Mouse (Mus musculus): Measurements from ENCODE around the gene Gm17387.

The Gm17387 gene

DNA sequence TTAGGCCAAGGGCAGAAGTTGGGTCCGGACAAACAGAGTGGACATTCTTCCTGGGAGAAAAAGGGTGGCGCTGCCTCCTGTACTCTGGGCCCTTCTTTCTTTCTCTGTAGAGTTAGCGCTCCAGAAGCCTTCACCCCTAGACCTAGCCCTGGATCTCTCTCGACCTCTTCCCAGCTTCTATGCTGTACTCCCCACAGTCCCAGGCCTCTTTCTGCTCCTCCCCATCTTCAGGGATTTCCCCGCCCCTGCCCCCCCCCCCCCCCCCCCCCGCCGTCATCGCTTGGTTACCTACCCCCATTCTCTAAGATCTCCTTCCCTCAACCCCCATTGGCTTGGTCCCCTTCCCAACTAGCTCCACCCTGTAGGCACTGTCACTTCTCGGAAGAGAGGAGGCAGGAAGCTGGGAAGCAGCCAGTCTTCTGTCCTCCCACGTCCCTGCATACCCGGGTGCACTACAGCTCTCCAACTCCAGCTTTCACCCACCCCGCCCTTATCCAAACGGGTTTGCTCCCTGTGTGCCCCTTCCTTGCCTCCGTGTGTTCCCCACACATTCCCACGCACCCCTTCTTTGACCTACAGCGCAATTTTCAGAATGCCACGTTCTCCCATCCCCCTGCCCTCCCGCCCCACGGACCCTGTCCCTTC is 18.8 kb downstream of the Gm17387 start:
- peak; percentile 63 for DNase-seq (ENCODE audit: extremely low read depth, low read depth)

DNA sequence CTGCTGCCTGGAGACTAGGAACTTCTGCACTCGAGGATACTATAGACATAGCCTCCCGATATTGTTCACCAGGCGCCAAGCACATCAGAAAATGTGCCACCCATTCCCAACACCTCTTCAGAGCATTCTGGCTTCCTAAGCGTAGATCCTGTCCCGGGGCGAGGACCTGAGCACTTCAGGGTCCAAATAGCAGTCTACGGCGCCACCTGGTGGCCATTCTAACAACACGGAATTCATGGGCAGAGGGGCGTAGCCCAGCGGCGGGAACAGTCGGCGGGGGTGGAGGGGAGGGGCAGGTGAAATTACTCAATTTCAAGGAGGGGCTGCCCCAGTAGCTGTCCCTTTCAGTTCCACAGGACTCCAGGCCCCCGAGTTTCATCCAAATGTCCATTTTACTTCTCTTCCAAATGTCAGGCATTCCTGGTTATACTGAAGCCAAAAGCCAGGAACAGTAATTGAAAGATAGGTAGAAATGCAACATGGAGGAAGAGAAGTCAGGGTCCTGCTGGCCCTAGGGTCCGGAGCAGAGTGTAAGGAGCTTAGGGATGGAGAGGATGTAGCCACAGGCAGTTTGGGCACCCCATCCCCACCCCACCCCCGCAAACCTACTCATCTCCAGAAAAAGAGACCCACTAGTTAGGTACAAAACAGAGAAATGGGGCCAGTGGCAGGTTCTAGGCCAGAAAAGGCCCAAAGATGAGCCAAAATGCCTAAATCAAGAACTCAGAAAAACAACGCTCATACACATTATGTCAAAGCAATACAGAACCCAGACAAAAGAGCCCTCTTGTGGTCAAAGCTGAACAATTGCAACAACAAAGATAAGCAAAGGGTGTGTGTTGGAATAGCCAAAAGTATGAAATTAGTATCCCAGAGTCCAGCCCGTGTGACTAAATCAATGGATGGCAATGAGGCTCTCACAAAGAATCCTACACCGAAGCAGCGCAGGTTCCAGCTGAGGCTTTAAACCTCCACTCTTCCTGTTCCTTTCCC is 19.6 kb downstream of the Gm17387 start:
- DNase-seq (ENCODE audit: extremely low read depth, low read depth), result peak; percentile 76

DNA sequence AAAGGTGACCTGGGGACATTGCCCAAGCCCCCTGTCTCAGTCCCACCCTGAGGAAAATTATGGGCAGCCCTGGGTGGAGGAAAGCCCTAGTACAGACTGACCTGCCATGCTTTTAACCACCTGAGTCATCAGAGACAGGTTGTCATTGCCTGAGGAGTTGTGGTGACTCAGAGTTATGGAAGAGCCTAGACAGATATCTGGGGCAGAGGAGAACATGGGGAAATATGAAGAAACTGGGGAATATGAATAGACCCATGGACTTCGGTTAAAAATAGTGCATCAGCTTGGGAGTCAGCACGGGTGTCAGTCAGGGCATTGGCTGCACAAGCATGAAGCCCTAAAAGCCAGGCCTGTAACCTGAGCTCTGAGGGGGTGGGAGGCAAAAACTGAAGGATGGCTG is 20.4 kb downstream of the Gm17387 start:
- DNase-seq (ENCODE audit: extremely low read depth, low read depth), result no peak

DNA sequence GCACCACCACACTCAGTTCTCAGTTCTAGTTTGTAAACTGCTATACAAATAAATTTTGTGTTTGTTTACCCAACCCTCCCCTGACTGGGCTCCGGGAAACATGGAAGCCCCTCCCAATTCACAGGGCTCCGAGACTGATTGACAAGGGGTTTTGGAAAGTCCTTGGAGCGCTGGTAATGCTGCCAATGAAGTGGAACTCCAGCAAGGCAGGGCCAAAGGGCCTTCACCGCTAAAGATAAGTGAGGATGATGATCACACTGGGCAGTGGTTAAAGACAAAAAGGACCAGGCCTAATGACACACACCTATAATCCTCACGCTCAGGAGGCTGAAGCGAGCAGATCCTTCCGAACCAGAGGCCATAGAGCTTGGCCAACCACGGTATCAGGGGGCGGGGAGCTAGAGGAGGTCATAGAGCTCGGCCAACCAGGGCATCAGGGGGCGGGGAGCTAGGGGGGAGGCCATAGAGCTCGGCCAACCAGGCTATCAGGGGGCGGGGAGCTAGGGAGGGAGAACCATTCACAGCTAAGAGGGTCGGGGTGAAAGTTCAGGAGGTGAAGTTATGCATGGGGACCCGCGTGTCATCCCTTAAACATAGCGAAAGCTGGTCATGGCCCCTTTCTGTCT is 22.2 kb downstream of the Gm17387 start:
- no peak for DNase-seq (ENCODE audit: extremely low read depth, low read depth)

DNA sequence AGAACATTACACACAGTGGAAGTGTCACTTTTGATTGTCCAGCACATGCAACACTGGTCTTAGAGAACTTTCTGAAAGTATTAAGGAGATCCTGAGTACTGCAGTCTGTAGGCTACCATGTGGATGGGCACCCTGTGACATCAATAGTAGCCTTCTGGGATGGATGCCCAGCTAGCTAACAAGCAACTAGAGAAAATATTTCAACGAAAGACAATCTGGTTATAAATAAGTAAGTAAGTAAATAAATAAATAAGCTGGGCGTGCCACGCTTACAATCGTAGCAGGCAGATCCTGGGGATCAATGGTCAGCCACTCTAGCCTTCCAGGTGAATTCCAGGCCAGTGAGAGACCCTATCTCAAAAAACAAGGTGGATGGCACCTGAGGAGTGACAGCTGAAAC is 23.1 kb downstream of the Gm17387 start:
- no peak for DNase-seq (ENCODE audit: extremely low read depth, low read depth)

DNA sequence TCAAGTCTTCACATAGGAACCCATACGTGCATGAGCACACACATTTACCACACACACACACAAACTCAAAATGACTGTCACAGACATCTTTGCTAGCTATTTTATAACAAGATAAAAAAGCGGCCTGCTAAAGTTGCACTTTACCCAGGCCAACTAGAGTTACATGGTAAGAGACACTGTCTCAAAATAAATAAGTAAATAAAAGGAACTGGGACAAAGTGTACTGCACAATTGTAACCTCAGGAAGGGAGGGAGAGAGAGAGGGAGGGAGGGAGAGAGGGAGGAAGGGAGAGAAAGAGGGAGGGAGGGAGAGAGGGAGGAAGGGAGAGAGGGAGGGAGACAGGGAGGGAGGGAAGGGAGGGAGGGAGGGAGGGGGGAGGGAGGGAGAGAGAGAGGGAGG is 23.5 kb downstream of the Gm17387 start:
- no peak for DNase-seq (ENCODE audit: extremely low read depth, low read depth)

DNA sequence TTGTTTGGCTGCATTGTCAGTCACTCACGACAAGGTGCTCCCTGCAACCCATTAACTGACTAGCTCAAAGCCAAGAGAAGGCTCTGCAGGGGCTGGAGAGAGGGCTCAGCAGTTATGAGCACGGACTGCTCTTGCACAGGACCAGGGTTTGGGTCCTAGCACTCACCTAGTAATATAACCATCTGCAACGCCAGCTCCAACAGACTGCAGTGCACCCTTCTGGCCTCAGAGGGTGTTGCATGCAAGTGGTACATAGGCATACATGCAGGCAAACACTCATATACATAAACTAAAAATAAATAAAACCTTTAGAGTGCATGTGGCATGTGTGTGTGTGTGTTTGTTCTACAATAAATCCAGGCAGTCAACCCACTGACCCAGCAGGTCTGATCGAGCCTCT is 26.9 kb downstream of the Gm17387 start:
- DNase-seq (ENCODE audit: extremely low read depth, low read depth), result no peak

DNA sequence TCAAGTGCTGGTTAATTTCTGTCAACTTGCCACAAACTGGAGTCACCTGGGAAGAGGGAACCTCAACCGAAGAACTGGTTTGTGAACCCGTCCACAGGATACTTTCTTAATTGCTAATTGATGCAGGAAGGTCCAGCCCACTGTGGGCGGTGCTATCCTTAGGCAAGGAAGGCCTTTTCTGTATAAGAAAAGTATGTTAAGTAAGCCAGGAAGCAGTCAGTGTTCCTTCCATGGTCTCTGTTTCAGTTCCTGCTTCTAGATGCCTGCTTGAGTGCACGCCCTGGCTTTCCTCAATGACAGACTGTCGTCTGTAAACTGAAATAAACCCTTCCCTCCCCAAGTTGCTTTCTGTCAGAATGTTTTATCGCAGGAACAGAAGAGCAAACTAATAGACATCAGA is 28.0 kb downstream of the Gm17387 start:
- no peak for DNase-seq (ENCODE audit: extremely low read depth, low read depth)

DNA sequence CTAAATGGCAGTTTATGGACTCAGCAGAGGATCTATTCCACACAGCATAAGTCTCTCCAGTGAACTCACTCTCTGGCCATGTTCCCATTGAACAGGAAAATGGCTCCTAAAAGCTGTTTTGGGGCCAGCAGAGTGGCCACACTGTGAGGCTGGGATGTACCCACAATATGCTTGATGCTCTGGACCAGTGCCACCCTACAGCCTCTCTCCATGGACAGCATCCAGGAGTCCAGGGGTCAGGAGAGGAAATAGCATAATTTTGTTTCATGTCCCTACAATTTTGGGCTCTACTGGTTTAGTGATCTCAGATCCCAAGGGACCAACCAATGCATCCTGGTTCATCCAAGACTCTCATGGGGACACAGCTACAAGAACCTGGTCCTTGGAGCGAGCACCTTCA is 28.6 kb downstream of the Gm17387 start:
- DNase-seq (ENCODE audit: extremely low read depth, low read depth), result no peak

DNA sequence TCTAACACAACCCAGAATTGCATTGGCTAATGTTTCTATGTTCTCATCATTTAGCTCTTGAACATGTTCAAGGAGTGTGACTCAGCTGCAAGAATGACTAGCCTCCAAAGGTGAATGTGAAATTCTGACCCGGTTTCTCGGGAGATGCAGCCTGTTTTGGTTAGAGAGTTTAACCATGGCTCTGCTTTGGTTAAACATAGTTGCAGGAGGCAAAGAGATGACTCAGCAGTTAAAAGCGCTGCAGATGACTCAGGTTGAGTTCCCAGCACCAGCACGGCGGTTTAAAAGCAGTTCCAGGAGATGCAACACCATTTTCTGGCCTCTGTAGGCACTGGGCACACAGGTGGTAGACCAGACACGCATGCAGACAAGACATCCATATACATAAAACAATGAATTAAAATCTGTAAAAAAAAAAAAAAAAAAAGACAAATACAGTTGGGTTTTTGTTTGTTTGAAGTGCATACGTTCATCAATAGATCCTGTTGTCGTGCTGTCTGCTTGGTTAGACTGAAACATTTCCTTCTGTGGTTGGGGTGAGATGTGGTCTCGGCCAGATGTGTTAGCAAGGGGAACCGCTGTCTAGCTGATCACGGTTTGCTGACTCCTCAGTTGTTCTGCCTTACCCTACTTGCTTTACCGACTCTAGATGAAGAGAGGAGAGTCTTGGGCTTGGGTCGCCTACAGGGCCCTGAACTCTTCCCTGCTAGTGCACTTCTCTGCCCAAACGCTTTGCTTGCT is 29.8 kb downstream of the Gm17387 start:
- DNase-seq (ENCODE audit: extremely low read depth, low read depth), result no peak

DNA sequence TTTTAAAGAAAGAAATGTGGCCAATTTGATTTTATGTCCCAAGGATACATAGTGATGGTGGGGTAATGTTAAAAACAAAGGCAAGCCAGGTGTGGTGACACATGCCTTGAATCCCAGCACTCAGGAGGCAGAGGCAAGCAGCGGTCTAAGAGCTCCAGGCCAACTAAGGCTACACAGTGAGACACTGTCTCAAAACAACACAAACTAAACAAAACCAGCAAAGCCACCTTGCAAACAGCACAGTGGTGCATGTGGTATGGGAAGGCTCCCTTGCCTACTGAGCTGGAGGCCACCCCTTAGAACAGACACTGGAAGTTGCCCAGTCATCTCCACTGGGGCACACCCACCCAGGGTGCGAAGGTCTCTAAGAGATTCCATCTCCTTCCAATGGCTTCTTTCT is 31.0 kb downstream of the Gm17387 start:
- DNase-seq (ENCODE audit: extremely low read depth, low read depth), result no peak

DNA sequence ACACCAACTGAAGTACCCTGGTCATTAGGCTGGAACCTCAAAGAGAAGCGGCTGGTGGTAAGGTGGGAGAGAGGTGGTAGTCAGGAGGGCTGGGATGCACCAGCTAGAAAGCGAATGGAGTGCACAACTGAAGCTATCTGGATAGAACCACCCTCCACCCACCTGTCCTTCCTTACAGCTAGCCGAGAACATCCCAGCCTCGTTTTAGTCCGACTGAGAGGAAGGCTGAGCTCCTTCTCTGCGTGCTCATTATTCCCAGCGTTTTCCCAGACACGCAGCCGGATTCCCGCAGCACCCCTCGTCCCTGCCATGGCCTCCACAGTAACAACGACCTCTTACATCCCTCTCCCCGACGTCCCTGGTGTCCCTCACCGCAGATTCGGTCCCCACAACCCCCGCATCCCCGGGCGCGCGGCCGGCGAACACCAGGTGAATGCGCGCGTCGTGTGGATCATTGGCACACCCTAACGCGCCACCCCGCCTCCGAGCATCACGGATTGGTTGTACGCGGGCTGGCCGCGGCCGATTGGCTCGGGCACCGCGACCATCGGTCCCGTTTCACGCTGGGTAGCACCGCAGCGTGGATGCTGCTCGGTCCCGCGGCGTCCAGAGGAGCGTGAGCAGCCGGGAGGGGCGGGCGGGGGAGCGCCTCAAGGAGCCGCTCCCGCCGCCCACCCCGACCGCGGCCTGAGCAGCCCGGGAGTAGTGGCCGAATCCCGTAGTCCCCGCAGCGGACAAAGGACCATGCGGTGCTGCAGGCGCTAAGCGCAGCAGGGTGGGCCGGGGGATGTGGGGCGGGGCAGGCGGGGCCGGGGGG is 31.7 kb downstream of the Gm17387 start, which contains the start of gene B4galnt4:
B4galnt4 (plus strand) TSS at position 679 of the 817 bp plus-strand sequence.
- no peak for DNase-seq (ENCODE audit: extremely low read depth, low read depth)

DNA sequence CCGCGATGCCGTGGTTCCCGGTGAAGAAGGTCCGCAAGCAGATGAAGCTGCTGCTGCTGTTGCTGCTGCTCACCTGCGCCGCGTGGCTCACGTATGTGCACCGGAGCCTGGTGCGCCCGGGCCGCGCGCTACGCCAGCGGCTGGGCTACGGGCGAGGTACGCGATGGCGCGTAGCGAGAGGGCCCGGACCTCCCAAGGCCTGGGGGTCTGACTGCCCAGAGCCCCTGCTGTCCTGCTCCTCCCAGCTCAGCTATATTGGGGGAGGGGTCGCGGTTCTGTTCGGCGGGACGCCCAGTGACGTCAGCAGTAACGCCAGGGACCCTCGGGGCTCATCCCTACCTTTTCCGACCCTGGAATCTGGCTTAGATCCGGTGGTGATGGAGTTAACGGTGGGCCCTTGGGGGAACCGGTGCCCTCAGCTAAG is 32.4 kb downstream of the Gm17387 start:
- DNase-seq (ENCODE audit: extremely low read depth, low read depth), result no peak

DNA sequence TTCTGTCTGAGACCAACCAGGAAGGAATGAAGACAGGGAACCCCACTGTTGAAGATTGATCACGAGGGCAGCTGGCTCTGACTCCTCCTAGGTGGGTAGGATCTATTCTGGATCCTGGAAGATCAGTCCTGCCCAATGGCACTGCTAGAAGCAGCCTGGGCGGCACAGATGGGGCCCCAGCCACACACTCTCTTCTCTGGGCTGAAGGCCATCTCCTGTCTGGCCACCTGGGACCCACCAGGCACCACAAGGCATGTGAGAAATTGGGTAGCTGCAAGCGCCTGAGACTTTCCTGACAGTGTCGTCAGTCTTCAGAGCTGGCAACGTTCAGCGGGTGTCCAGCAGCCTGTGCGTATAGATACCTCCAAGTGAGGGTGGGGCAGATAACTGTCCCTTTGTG is 33.6 kb downstream of the Gm17387 start:
- DNase-seq (ENCODE audit: extremely low read depth, low read depth), result no peak

DNA sequence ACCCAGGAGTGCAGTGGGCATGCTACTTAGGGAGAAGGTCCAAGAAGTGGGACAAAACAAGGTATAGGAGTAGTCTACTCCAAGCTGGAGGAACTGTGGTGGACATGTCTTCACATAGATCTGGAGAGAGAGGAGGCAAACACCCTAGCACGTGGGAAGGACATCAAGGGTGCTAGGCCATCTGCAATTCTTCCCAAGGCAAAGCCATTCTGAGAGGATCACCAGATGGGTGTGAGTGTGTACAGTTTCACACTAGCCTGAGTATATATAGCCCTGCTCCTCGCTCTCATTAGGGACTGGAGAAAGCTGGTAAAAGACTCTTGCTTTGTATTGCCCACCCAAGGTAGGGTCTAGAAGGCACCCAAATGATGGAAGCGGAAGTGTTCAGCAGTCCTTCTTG is 34.4 kb downstream of the Gm17387 start:
- no peak for DNase-seq (ENCODE audit: extremely low read depth, low read depth)

DNA sequence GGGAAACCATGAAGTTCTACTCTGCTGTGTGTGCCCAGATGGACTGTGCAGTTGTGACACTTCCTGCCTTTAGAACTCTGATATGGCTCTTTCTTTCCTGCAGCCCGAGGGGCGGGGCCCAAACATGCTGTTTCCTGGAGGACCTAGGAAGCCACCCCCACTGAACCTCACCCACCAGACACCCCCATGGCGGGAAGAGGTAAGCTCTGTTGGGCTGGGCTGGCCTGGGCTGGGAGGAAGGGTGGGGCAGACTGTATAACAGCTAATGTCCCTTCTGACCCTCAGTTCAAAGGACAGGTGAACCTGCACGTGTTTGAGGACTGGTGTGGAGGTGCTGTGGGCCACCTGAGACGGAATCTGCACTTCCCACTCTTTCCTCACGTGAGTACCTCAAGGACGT is 35.2 kb downstream of the Gm17387 start:
- DNase-seq (ENCODE audit: extremely low read depth, low read depth), result no peak

DNA sequence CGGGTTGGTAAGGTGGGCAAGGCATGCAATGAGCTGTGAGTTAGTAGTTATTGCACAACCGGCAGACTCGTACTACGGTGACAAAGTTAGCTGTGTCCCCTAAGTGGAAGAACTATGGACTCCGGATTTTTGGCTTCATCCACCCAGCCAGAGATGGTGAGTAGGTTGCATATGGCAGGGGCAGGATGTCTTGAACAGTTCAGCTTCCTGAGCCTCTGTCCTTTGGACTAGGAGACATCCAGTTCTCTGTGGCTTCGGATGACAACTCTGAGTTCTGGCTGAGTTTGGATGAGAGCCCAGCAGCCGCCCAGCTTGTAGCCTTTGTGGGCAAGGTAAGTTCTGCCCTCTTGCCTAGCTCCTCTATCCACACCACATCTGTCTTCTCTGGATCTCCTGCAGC is 35.6 kb downstream of the Gm17387 start:
- DNase-seq (ENCODE audit: extremely low read depth, low read depth), result no peak

DNA sequence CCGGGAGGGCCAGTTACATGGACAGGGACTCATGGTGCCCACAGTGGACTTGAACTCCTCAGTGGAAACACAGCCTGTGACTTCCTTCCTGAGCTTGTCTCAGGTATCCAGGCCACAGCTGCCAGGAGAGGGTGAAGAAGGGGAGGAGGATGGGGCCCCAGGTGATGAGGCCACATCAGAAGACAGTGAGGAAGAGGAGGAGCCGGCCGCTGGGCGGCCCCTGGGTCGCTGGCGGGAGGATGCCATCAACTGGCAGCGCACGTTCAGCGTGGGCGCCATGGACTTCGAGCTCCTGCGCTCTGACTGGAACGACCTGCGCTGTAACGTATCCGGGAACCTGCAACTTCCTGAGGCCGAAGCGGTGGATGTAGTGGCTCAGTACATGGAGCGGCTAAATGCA is 39.4 kb downstream of the Gm17387 start:
- DNase-seq (ENCODE audit: extremely low read depth, low read depth), result no peak

DNA sequence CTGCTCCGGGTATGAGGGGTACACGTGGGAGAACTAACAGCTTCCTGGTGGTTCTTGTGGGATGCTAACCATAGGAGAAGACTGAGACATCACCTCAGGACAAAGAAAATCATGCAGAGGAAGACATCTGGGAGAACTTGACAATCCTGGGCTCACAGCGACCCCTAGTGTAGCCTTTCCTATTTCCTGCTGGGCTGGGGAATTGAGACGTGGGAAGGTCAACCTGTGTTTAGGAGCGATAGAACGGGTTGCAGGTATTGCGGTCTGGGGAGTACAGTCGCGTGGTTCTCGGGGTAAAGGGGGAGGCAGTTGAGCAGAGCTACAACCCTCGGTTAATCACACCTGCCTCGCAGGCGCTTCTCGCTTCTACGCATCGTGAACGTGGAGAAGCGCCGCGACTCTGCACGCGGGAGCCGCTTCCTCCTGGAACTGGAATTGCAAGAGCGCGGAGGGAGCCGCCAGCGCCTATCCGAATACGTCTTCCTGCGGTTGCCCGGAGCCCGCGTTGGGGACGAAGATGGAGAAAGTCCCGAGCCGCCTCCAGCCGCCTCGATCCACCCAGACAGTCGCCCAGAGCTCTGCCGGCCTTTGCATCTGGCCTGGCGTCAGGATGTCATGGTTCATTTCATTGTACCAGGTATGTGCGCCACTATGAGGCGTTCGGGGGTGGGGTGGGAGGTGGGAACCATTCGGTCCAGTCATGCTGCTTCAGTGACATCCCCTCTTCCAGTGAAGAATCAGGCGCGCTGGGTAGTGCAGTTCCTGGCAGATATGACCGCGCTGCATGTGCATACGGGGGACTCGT is 41.3 kb downstream of the Gm17387 start:
- DNase-seq (ENCODE audit: extremely low read depth, low read depth), result no peak
